Mouse (Mus musculus) left cerebral cortex, postnatal 10 days (tissue): ENCODE results near the gene Zfp628. TPM values are rescaled to one million over a fixed set of nuclear protein-coding genes. Genes with fewer than 3 reads are reported as not detected.

ENCODE experiments used
- DNase-seq, 2 experiments: peaks; one replicate each; pipeline ENCODE4 v3.0.0; 2021 to 2022; ENCODE audit warnings: low spot score in 2 of 2, mixed read lengths in 1 of 2; ENCODE audit errors: extremely low spot score in 1 of 2
- intact Hi-C: fragments of 180-260 bp; cut with DNase I; formaldehyde crosslinking; loops from one replicate; pipeline ENCODE4 v1.15.1; 2025
- total RNA-seq, 2 experiments: library from RNA; stranded (reverse); gene quantifications; 2 replicates each; pipeline ENCODE4 v1.2.3; 2021

Zfp628 gene
- total RNA-seq, 2 experiments from 2014 or later = 15.2 to 15.3 TPM

- no peak for DNase-seq
- intact Hi-C loops = no loop called here
Measured at GRCm38 (mm10) chr7:4912248-4912647, 2.8 kb upstream of the Zfp628 start.

GRCm38 (mm10) chr7:4915669-4916416, 826 bp downstream of the Zfp628 start:
- intact Hi-C loops = loop anchor here (5.0 kb wide), 1 partner anchor 74 kb away; the partner anchor contains the start of gene Shisa7
- no peak for DNase-seq

GRCm38 (mm10) chr7:4917494-4917893, 2.5 kb downstream of the Zfp628 start:
- DNase-seq = no peak
- intact Hi-C loops = loop anchor here (5.0 kb wide), 1 partner anchor 75 kb away; the partner anchor contains the start of gene Shisa7

- DNase-seq = no peak
- intact Hi-C loops = loop anchor here (5.0 kb wide), 1 partner anchor 76 kb away; the partner anchor contains the start of gene Shisa7
Measured at GRCm38 (mm10) chr7:4918681-4919080, 3.7 kb downstream of the Zfp628 start.

GRCm38 (mm10) chr7:4919096-4919495, 4.1 kb downstream of the Zfp628 start:
- DNase-seq = no peak
- intact Hi-C loops = loop anchor here (5.0 kb wide), 1 partner anchor 77 kb away; the partner anchor contains the start of gene Shisa7

- DNase-seq = no peak
- intact Hi-C loops = loop anchor here (5.0 kb wide), 1 partner anchor 78 kb away; the partner anchor contains the start of gene Shisa7
Measured at GRCm38 (mm10) chr7:4919971-4920370, 5.0 kb downstream of the Zfp628 start.

GRCm38 (mm10) chr7:4920496-4920895, 5.5 kb downstream of the Zfp628 start:
- intact Hi-C loops = no loop called here
- DNase-seq = no peak

GRCm38 (mm10) chr7:4920976-4921823, 6.2 kb downstream of the Zfp628 start:
- peak in 1 of 2 experiments; percentile 57 for DNase-seq
- intact Hi-C loops = no loop called here

GRCm38 (mm10) chr7:4921824-4922482, 6.9 kb downstream of the Zfp628 start, which contains the start of gene Nat14:
TSS of gene Nat14 (plus strand) at chr7:4922028.
- no peak for DNase-seq
- intact Hi-C loops = no loop called here

- DNase-seq = peak; percentile 87 to 93
- intact Hi-C loops = no loop called here
Measured at GRCm38 (mm10) chr7:4922508-4922907, 7.5 kb downstream of the Zfp628 start.

- intact Hi-C loops = no loop called here
- DNase-seq = peak; percentile 82 to 88
Measured at GRCm38 (mm10) chr7:4922931-4923565, 8.0 kb downstream of the Zfp628 start.

GRCm38 (mm10) chr7:4923586-4924364, 8.8 kb downstream of the Zfp628 start:
- intact Hi-C loops = no loop called here
- peak; percentile 53 to 81 for DNase-seq

- DNase-seq = no peak
- intact Hi-C loops = no loop called here
Measured at GRCm38 (mm10) chr7:4924483-4924882, 9.5 kb downstream of the Zfp628 start.

- no peak for DNase-seq
- intact Hi-C loops = no loop called here
Measured at GRCm38 (mm10) chr7:4924891-4925301, 9.9 kb downstream of the Zfp628 start.

GRCm38 (mm10) chr7:4925441-4926381, 10.7 kb downstream of the Zfp628 start, which contains the start of gene Ssc5d:
TSS of gene Ssc5d (plus strand) at chr7:4925785.
- intact Hi-C loops = no loop called here
- peak in 1 of 2 experiments; percentile 66 for DNase-seq

GRCm38 (mm10) chr7:4926849-4927248, 11.8 kb downstream of the Zfp628 start:
- DNase-seq = no peak
- intact Hi-C loops = no loop called here

GRCm38 (mm10) chr7:4927711-4928110, 12.7 kb downstream of the Zfp628 start:
- DNase-seq = no peak
- intact Hi-C loops = no loop called here
